Comparison of ENCODE assay signal across 10 mouse cellular contexts in the genomic region with DNA sequence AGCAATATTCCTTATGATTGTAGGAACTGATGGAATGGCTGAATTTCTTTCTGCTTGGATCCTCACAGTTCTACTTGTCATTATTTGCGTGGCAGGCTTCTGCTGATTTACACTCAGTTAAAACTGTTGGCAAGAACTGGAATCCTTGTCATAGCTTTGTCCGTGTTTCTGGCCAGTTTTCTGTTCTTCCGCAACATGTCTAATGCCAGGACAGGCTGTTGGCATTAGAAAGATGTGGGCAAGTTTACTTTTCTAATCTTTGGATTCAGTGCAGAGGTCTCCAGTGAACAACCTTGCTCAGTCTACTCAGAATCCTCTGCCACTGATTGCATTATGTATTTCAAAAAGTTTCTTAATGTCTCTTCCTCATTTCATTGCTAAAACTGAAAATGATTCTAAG.
"Had no signal": no experiment of that assay in that cellular context is flagged by ENCODE, and none has a peak within 500 bp of the region (broad histone marks: within the 10 kb centered on the region; RNA-seq: fewer than 3 reads in every experiment).

No protein-coding gene starts in this region.

- DNase-seq: kidney, adult 18-20 months; kidney, adult 9 months; kidney, postnatal 25 days; layer of hippocampus, adult 9-11 months; liver, postnatal 0 days; lung, embryonic 14.5 days; right cerebral cortex, postnatal 14 days; right cerebral cortex, postnatal 4 days; thymus, adult 2 months; thymus, postnatal 14 days had no signal
